Mouse (Mus musculus): ENCODE results near the gene Phf21a. TPM values are rescaled to one million over a fixed set of nuclear protein-coding genes. Genes with fewer than 3 reads are reported as not detected.
A peak's percentile ranks its signal among the peaks of the same experiment; 100 is the strongest.

The Phf21a gene
- polyA plus RNA-seq, 1 experiment, result 54.6 TPM

- no peak for DNase-seq (ENCODE audit: extremely low spot score in 1 of 2, low spot score in 1 of 2)
Observed at GRCm38 (mm10) chr2:92174265-92174664, 81.3 kb downstream of the Phf21a start.

DNA sequence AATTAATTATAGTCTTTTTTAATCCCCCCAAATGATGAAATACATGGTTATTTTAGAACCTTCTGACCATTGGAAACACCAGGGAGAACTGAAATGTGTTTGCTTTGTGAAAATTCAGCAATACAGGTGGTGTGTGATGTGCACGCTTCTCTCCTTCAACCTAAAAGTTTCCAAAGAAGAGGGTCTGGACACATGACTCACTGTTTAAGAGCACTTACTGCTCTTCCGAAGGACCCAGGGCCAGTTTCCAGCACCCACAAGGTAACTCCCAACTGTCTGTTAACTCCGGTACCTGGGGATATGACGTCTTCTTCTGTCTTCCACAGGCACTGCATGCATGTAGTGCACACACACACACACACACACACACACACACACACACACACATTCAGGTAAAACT lies 82.1 kb downstream of the Phf21a start:
- no peak for DNase-seq (ENCODE audit: extremely low spot score in 1 of 2, low spot score in 1 of 2)

DNA sequence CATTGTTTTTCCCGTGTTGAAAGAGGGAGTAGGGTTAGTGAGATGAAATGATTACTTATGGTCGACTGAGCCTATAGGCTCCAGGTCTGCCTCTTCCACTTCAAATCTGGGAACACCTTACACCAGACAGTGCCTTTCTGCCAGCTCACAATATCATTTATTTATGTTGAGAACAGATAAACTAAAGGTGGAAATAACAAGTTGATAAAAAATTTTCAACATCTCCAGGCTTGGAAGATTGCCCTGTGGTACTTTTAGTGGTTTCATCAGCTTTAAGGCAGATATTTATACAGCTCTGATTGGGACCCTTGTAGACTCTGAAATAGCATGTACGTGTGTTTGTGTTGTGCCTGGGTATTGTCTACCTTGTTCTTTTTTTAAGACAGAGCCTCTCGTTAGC lies 83.4 kb downstream of the Phf21a start:
- DNase-seq (ENCODE audit: extremely low spot score in 1 of 2, low spot score in 1 of 2), result no peak

- DNase-seq (ENCODE audit: extremely low spot score in 1 of 2, low spot score in 1 of 2), result no peak
Observed at GRCm38 (mm10) chr2:92182146-92182756, 89.3 kb downstream of the Phf21a start.

GRCm38 (mm10) chr2:92182981-92183501 lies 90.1 kb downstream of the Phf21a start:
- DNase-seq (ENCODE audit: extremely low spot score in 1 of 2, low spot score in 1 of 2), result peak; percentile 65 to 85

DNA sequence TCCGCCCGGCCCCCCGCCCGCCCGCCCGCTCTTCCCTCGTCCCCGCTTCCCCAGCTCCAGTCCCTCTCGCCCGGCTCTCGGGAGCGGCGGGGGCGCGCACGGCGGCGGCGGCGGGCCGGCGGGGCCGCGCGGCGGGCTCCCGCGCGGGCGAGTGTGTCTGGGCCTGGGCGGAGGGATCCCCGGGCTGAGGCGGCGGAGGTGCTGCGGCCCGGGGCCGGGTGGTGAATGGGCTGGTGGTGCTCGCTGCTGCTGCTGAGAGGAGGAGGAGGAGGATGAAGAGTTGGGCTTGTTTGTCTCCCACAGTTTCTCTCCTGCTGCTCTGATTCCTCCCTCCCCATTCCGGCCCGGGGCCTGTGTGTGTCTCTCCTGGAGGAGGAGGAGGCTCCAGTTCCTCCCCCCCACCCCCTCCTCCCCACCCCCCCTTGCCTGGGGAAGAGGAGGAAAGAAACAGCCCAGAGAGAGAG lies 90.7 kb downstream of the Phf21a start:
- peak; percentile 74 to 93 for DNase-seq (ENCODE audit: extremely low spot score in 1 of 2, low spot score in 1 of 2)

GRCm38 (mm10) chr2:92184077-92184921 lies 91.4 kb downstream of the Phf21a start:
- peak; percentile 25 to 63 for DNase-seq (ENCODE audit: extremely low spot score in 1 of 2, low spot score in 1 of 2)

GRCm38 (mm10) chr2:92185062-92185765 lies 92.3 kb downstream of the Phf21a start:
- no peak for DNase-seq (ENCODE audit: extremely low spot score in 1 of 2, low spot score in 1 of 2)

DNA sequence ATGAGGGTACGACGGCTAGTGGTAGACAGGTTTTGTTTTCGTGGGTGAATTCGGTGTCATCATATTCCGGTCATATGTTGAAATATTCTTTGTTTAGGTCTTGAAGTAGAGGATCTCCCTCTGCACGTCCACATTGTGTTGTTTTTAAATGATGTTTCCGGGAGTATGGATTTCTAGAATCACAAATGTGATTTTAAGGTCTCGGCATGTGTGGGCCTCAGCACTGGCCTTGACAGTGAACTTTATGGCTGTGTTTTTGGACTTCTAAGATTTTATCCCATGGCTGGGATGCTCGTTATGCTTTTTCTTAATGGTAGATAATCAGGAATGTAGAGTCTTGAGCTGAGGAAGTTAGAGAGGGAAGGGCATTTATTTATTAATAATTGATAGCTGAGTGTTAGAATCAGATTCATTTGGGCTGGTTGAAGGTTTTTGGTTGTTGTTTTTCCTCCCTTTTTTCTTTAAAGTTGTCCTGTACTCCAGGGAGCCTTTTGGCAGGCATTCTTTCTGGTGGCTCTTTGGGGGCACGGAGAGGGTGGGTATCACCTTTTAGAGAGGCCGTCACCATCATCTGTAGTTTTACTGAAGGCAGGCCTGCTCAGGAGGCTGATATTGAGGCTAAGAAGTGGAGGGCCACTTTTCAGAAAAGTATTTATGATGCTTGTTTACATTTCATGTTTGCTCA lies 93.0 kb downstream of the Phf21a start:
- DNase-seq (ENCODE audit: extremely low spot score in 1 of 2, low spot score in 1 of 2), result no peak

- no peak for DNase-seq (ENCODE audit: extremely low spot score in 1 of 2, low spot score in 1 of 2)
Observed at GRCm38 (mm10) chr2:92187061-92187460, 94.1 kb downstream of the Phf21a start.

DNA sequence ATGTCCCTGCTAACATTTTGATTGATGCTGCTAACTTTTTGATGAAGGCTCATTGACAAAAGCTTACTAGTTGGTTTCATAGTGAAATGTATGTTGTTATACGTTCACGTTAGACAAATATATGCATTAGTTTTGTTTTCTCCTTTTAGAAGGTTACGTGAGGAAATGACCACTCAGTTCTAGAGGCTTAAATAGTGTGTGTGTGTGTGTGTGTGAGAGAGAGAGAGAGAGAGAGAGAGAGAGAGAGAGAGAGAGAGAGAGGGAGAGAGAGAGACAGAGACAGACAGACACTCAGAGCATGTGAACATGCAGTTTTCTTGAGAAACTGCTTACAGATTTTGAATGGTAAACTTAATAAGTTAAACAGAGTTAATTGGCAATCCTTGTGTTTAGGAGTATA lies 95.8 kb downstream of the Phf21a start:
- DNase-seq (ENCODE audit: extremely low spot score in 1 of 2, low spot score in 1 of 2), result no peak

DNA sequence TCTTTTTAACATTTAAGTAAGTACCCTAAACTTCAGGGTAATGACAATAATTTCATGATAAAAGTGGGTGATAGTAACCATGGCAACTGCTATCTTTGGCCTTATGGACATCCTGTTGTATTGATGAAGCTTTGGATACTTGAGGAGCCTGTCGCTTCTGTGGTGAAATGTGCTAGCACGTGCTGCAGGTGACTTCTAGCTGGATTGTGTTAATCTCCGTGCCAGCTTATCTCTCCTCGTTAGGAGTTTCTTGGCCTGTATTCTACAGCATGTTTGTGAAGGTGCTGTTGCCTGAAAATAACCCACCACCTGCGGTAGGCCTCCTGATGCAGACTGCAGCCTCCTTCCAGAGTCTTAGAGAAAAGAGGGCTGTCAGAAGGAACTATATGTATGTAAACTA lies 98.0 kb downstream of the Phf21a start:
- no peak for DNase-seq (ENCODE audit: extremely low spot score in 1 of 2, low spot score in 1 of 2)

DNA sequence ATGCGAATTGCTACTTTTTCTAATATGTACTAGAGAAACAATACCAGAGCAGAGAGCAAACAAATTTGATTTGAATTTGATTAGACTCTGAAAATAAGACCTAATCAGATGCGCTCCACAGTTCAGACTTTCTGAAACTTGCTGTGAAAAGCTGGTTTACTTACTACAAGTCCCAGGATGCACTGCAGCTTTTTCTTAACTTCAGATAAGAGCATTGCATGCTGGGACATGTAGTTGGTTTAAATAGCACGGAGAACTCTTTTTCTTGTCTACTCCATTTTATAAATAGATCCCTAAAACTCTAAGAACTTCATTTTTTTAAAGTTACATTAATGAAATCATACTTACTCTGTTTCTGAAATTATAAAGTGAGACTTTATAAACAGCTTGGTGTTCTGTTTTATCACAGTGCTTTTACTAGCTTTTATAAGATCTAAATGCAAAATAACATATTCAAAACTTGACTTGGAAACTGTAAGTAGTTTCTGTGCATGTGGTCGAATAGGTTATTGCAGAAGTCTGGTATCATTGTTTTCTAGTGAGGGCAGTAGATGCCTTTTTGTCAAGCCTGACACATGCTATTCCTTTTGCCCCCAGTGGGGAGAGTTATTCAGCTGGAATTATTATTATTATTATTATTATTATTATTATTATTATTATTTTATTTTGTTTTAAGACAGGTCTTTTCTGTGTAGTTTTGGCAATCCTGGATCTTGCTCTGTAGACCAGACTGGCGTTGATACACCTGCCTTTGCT lies 99.1 kb downstream of the Phf21a start:
- peak; percentile 33 to 62 for DNase-seq (ENCODE audit: extremely low spot score in 1 of 2, low spot score in 1 of 2)

DNA sequence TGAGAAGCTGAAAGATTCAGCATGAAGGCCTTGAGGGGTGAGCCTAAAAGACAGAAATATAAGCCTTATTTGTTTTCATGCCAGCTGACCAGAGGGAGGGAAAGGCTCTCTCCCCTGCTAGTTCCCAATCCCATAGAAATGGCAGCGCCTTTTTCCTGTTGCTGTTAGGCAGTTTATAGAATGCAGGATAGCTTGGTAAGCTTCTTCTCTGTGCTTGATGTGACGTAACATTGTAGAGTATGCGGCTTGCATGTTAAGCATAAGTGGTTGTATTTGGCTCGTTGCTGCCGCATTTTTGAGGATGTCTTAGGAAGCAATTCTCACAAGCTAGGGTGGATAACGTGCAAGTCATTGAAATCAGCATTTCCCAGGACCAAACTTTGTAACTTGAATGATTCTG lies 105.2 kb downstream of the Phf21a start:
- DNase-seq (ENCODE audit: extremely low spot score in 1 of 2, low spot score in 1 of 2), result peak in 1 of 2 experiments; percentile 36

DNA sequence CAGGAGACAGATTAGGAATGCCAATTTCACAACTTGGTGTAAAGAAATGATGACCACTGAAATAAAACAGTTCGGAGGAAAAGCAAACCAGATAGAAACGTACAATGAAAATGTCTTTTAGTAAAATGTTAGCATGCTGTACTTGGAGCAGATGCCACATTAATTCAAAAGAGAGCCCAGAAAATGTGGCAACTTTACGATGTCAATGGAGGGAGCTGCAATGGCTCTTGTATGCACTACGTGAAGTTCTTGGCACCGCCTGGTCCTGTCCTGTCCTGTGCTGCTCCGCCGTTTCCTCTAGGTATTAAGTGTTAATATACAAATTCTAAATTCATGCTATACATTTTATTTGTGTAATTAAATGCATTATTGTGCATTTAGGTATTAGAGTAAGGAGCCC lies 105.8 kb downstream of the Phf21a start:
- DNase-seq (ENCODE audit: extremely low spot score in 1 of 2, low spot score in 1 of 2), result no peak

GRCm38 (mm10) chr2:92199562-92200286 lies 106.8 kb downstream of the Phf21a start:
- no peak for DNase-seq (ENCODE audit: extremely low spot score in 1 of 2, low spot score in 1 of 2)

GRCm38 (mm10) chr2:92202319-92203040 lies 109.6 kb downstream of the Phf21a start:
- no peak for DNase-seq (ENCODE audit: extremely low spot score in 1 of 2, low spot score in 1 of 2)

DNA sequence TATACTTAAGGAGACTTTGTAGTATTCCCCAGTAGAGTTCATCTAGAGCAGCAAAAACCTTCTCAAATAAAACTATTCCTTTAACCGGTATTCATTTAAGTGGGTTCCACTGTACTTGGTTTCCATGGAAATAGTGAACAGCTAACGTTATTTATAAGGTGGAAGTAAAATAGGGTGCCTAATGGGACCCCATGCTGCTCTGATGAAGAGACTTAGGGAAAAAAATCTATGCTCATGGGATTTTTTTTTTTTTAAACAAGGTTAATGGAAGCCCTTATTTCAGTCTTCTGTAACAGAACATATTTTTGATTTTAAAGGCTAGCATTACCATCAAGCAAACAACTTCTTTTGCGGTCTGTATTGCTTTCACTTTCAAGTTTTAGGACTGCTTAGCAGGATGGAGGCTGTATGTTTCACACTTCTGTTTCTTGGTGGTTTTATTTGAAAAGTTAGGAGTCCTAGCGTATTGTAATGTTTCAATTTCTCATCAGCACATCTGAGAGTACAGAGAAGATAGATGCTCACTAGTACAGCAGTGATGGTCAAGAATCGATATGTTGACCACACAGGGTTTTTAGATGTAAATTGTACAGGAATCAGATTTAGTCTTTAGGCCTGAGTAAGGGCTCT lies 112.2 kb downstream of the Phf21a start:
- no peak for DNase-seq (ENCODE audit: extremely low spot score in 1 of 2, low spot score in 1 of 2)

Measured in frontal cortex, adult 2 months (tissue).